Mouse (Mus musculus) left cerebral cortex, adult 2 months (tissue): Measurements from ENCODE around the gene Il13. TPM values are rescaled to one million over a fixed set of nuclear protein-coding genes. Genes with fewer than 3 reads are reported as not detected.

Source experiments
- DNase-seq, 2 experiments: peaks; one replicate each; pipeline ENCODE4 v3.0.0; 2021 to 2022; ENCODE audit warnings: low spot score in 2 of 2, mixed read lengths in 1 of 2; ENCODE audit errors: extremely low spot score in 1 of 2
- H3K27ac ChIP-seq: fragments of 200-600 bp; 2 replicates; pipeline ENCODE4 v1.8.1; 2022
- H3K4me3 ChIP-seq: fragments of 200-600 bp; 2 replicates; pipeline ENCODE4 v1.8.1; 2022
- CTCF ChIP-seq: fragments of 200-600 bp; IDR thresholded peaks from 2 replicates; pipeline ENCODE4 v1.8.1; 2022; ENCODE audit warnings: antibody characterized with exemption, mild to moderate bottlenecking, moderate library complexity
- intact Hi-C: fragments of 180-260 bp; cut with DNase I; formaldehyde crosslinking; loops from one replicate; pipeline ENCODE4 v1.15.1; 2025
- total RNA-seq, 2 experiments: library from RNA; stranded (reverse); gene quantifications; 2 replicates each; pipeline ENCODE4 v1.2.3; 2021

Gene Il13
- total RNA-seq, 2 experiments from 2014 or later: not detected

DNA sequence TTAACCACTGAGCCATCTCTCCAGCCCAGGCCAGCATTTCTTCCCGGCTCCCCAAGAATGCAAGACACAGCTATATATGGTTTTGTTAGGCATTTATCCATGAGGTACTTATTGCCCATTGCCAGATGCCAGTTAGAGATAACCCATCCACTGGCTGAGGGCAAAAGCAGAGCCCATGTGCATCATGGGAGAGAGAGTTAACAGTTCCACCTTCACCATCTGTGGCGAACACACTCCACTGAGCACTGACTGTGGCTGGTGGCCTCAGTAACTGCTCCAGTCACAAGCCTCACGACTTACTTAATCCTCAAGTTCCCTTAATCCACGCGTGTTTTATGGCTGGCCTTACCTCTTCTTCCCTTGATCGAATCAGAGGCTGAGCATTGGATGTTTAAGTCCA is 25.3 kb downstream of the Il13 start:
- intact Hi-C loops: no loop called here
- Histone ChIP-seq H3K4me3 (no peak overlapping the region), H3K27ac (no peak overlapping the region)
- TF ChIP-seq CTCF: no peak
- DNase-seq: no peak

DNA sequence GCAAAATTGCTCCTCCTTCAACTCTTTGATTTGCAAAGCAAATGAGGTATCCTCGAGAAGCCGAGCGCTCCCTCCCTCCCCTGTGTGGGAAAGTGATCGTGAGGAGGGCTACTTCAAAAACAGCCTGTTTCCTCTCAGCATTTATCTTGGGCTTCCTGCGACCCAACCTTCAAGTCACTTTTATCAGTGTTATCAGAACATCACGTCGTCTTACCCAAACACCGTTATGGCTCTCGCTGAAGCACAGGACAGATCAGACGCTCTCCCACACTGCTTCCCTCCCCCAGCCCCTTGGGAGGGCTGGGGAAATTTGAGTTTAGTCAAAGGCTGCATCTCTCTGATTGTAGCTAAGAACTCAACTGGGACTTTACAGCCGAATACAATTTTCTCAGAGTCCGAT is 28.9 kb downstream of the Il13 start:
- no peak for TF ChIP-seq CTCF
- DNase-seq: no peak
- intact Hi-C loops: no loop called here
- no peak overlapping the region for H3K4me3 ChIP-seq
- no peak overlapping the region for H3K27ac ChIP-seq

DNA sequence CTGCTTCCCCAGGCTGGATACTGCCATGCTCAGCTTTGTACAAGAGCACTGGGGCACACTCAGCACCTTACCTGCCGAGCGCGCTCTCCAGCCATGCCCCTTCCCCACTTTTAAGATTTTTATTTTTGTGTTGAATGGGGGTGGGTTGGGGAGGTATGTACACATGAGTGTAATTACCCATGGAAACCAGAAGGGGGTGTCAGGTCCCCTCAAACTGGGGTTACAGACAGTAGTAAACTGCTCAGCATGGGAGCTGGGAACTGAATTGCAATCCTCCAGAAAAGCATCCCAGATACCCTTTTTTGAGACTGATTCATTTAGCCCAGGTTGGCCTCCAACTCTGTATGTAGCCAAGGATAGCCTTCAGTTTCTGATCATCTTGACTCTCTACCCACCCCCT is 29.5 kb downstream of the Il13 start:
- peak; percentile 22 for TF ChIP-seq CTCF
- intact Hi-C loops: no loop called here
- no peak for DNase-seq
- no peak overlapping the region for H3K4me3 ChIP-seq
- no peak overlapping the region for H3K27ac ChIP-seq

DNA sequence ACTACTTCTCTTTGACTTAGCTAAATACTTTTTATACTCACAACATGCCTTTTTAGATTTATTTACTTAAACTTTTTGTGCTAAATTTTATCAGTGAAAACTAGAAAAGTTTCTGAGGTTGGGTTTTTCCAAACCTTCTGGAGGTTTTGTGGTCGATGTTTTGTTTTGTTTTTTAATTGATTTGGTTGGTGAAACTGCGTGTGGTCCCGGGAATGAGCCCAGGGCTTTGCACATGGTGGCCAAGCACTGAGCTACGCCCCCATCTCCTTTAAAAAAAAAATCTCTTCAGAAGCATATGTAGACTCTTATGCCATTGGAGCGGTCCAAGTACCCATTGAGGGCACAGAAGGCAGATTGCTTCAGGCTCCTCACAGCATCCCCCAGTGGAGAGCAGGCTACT is 43.4 kb downstream of the Il13 start:
- Histone ChIP-seq H3K27ac (no peak overlapping the region), H3K4me3 (no peak overlapping the region)
- DNase-seq: no peak
- no peak for TF ChIP-seq CTCF
- intact Hi-C loops: no loop called here

DNA sequence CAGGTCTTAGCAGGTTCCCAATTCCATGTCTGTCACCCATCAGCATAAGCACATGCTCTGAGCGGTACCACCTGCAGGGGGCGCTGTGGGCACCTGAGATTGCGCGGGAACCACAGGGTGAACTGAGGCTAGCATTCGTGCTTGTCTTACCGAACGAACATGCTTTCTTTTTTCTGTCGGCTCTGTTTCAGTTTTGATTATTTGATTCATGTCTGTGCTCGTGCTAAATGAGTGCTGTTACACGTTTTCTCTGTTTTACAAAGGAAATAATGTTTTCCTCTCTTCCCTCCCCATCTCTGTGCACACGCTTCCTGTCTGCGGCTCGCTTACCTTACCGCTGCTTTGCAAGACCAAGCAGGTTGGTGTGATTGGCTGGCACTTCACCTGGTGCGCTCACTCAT is 44.1 kb downstream of the Il13 start:
- Histone ChIP-seq H3K4me3 (no peak overlapping the region), H3K27ac (no peak overlapping the region)
- peak; percentile 25 to 41 for DNase-seq
- intact Hi-C loops: no loop called here
- TF ChIP-seq CTCF: peak; percentile 74

DNA sequence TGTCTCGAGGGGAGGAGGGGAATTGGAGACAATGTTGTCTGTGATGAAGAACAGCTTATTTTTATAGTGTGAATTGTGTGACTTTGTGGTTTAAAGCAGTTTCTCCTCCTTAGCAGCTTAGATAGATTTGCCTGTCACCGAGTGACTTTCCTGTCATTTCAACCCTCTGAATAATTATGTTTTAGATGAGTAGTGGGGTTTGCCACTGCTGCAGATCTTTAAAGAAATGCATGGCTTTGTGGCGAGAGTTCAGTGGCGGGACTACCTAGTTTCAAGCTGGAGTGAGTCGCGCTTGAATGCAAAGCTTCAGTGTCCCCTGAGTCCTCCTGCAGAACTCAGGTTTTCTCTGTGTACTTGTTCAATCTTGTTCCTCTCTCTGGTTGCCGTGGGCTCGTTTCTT is 46.2 kb downstream of the Il13 start:
- intact Hi-C loops: loop anchor here (5.0 kb wide), 1 partner anchor 39 kb away; no protein-coding TSS in a partner anchor
- H3K27ac ChIP-seq: no peak overlapping the region
- DNase-seq: no peak
- no peak overlapping the region for H3K4me3 ChIP-seq
- no peak for TF ChIP-seq CTCF

DNA sequence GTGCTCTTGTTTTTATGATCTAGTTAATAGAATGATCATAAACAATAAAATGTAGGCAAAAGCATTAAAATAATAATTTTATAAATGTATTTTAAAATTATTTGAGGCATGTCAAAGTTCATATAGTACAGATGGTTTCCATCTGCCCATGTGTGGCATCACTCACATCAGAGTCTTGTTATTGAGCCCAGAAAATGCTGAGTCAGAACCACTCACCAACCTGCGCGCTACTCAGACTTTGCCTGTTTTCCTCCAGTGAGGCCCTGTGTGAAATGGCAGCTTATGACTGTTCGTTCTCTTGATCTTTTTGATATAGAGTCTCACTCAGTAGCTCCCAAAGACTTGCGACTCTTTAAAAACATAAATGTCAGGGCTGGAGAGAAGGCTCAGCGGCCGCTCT is 49.0 kb downstream of the Il13 start:
- intact Hi-C loops: loop anchor here (1.0 to 5.0 kb wide), 2 partner anchors 42 to 115 kb away; partner anchors contain the start of gene Gm9837
- DNase-seq: no peak
- Histone ChIP-seq H3K4me3 (no peak overlapping the region), H3K27ac (no peak overlapping the region)
- TF ChIP-seq CTCF: no peak

DNA sequence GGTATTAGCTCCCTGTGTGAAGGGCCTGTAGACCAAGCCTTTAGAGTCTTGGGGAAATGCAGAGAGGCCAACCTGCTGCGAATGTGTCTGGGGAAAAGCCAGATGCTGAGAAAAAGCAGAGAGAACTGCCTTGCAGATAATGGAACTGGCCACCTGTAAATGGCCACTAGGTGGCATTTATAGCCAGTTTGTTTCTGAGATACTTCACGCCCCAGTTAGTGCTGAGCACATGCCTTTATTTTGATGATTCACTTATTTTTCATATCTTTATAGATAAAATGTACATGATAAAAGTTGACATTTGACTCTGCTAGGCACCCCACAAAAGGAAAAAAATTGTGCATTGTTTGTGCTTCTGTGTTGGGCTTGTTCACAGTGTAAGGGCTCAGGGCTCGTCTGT is 49.7 kb downstream of the Il13 start:
- Histone ChIP-seq H3K4me3 (no peak overlapping the region), H3K27ac (no peak overlapping the region)
- DNase-seq: no peak
- peak; percentile 73 for TF ChIP-seq CTCF
- intact Hi-C loops: loop anchor here (1.0 to 5.0 kb wide), 2 partner anchors 42 to 115 kb away; partner anchors contain the start of gene Gm9837

DNA sequence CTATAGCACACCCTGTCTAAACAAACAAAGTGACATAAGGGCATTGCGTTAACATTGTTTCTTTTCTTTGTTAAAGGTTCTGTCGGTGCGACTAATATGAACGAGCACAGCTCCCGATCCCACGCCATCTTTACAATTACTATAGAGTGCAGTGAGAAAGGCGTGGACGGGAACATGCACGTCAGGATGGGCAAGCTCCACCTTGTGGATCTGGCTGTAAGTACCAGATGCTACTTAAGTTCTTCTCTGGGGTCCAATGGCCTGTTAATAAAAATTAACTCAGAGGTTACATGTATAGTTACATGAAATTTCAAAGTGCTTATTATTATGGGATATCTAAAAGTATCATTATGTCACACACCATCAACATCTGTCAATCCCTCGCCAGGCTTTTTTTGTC is 51.4 kb downstream of the Il13 start:
- Histone ChIP-seq H3K4me3 (no peak overlapping the region), H3K27ac (no peak overlapping the region)
- intact Hi-C loops: no loop called here
- TF ChIP-seq CTCF: peak; percentile 35
- no peak for DNase-seq

Other genes with a start within 250 kb of the Il13 start
- not detected for gene Leap2, start 211.5 kb downstream of the Il13 start, total RNA-seq
- 100 to 1,000 TPM; 388 to 436 TPM for gene Uqcrq, start 203.9 kb downstream of the Il13 start, total RNA-seq
- 1 to 10 TPM in 1 of 2 experiments, under 1 TPM in 1; 0.89 to 1.1 TPM for gene Gdf9, start 203.7 kb downstream of the Il13 start, total RNA-seq
- gene Gm10447, start 177.6 kb downstream of the Il13 start, total RNA-seq: under 1 TPM; 0.33 to 0.34 TPM
- 1 to 10 TPM; 5.4 to 6.3 TPM for gene Shroom1, start 177.5 kb downstream of the Il13 start, total RNA-seq
- gene Gm9837, start 164.2 kb downstream of the Il13 start, total RNA-seq: under 1 TPM in 1 of 2 experiments, not detected in 1; 0.84 TPM
- 1 to 10 TPM; 1.8 to 2.2 TPM for gene Gm9945, start 154.5 kb downstream of the Il13 start, total RNA-seq
- gene Sowaha, start 154.4 kb downstream of the Il13 start, total RNA-seq: 10 to 100 TPM; 68.8 to 83.8 TPM
- gene Sept8, start 115.4 kb downstream of the Il13 start, total RNA-seq: 100 to 1,000 TPM; 304 to 314 TPM
- 100 to 1,000 TPM; 127 to 131 TPM for gene Kif3a, start 67.3 kb downstream of the Il13 start, total RNA-seq
- not detected for gene Il4, start 16.0 kb downstream of the Il13 start, total RNA-seq
- 10 to 100 TPM; 10.9 to 12.0 TPM for gene Rad50, start 72.6 kb upstream of the Il13 start, total RNA-seq
- not detected for gene Il5, start 86.1 kb upstream of the Il13 start, total RNA-seq
- gene Irf1, start 135.3 kb upstream of the Il13 start, total RNA-seq: 1 to 10 TPM; 6.6 to 8.2 TPM
- gene Gm17334, start 138.5 kb upstream of the Il13 start, total RNA-seq: 1 to 10 TPM in 1 of 2 experiments, under 1 TPM in 1; 0.52 to 1.1 TPM
- gene Gm12216, start 224.6 kb upstream of the Il13 start, total RNA-seq: 1 to 10 TPM; 3.0 to 5.9 TPM